Mouse (Mus musculus): ENCODE data around the gene Sost.

Gene Sost

GRCm38 (mm10) chr11:101983431-101983921 lies 16.7 kb upstream of the Sost start:
- DNase-seq (ENCODE audit: low spot score in 2 of 2), result no peak

- no peak for DNase-seq (ENCODE audit: low spot score in 2 of 2)
These were observed 16.2 kb upstream of the Sost start for GRCm38 (mm10) chr11:101982981-101983411.

- peak in 1 of 2 experiments; percentile 49 for DNase-seq (ENCODE audit: low spot score in 2 of 2)
These were observed 15.0 kb upstream of the Sost start for GRCm38 (mm10) chr11:101981850-101982249.

GRCm38 (mm10) chr11:101980603-101981157 lies 13.9 kb upstream of the Sost start:
- no peak for DNase-seq (ENCODE audit: low spot score in 2 of 2)

- DNase-seq (ENCODE audit: low spot score in 2 of 2), result no peak
These were observed 12.3 kb upstream of the Sost start for GRCm38 (mm10) chr11:101979140-101979539.

- no peak for DNase-seq (ENCODE audit: low spot score in 2 of 2)
These were observed 10.1 kb upstream of the Sost start for GRCm38 (mm10) chr11:101976949-101977348.

- no peak for DNase-seq (ENCODE audit: low spot score in 2 of 2)
These were observed 8.1 kb upstream of the Sost start for GRCm38 (mm10) chr11:101974923-101975322.

GRCm38 (mm10) chr11:101974181-101974580 lies 7.4 kb upstream of the Sost start:
- DNase-seq (ENCODE audit: low spot score in 2 of 2), result no peak

- no peak for DNase-seq (ENCODE audit: low spot score in 2 of 2)
These were observed 6.7 kb upstream of the Sost start for GRCm38 (mm10) chr11:101973496-101973895.

- no peak for DNase-seq (ENCODE audit: low spot score in 2 of 2)
These were observed 5.8 kb upstream of the Sost start for GRCm38 (mm10) chr11:101972651-101973050.

GRCm38 (mm10) chr11:101972097-101972496 lies 5.3 kb upstream of the Sost start:
- no peak for DNase-seq (ENCODE audit: low spot score in 2 of 2)

GRCm38 (mm10) chr11:101971410-101971809 lies 4.6 kb upstream of the Sost start:
- DNase-seq (ENCODE audit: low spot score in 2 of 2), result no peak

GRCm38 (mm10) chr11:101969835-101970234 lies 3.0 kb upstream of the Sost start:
- DNase-seq (ENCODE audit: low spot score in 2 of 2), result no peak

- peak; percentile 83 to 88 for DNase-seq (ENCODE audit: low spot score in 2 of 2)
These were observed 2.0 kb upstream of the Sost start for GRCm38 (mm10) chr11:101968791-101969190.

GRCm38 (mm10) chr11:101968311-101968710 lies 1.5 kb upstream of the Sost start:
- no peak for DNase-seq (ENCODE audit: low spot score in 2 of 2)

GRCm38 (mm10) chr11:101965553-101965952 lies 1.3 kb downstream of the Sost start:
- DNase-seq (ENCODE audit: low spot score in 2 of 2), result no peak

GRCm38 (mm10) chr11:101964647-101965046 lies 2.2 kb downstream of the Sost start:
- no peak for DNase-seq (ENCODE audit: low spot score in 2 of 2)

GRCm38 (mm10) chr11:101963473-101964291 lies 3.1 kb downstream of the Sost start:
- no peak for DNase-seq (ENCODE audit: low spot score in 2 of 2)

- DNase-seq (ENCODE audit: low spot score in 2 of 2), result no peak
These were observed 3.8 kb downstream of the Sost start for GRCm38 (mm10) chr11:101963043-101963442.

- DNase-seq (ENCODE audit: low spot score in 2 of 2), result no peak
These were observed 9.3 kb downstream of the Sost start for GRCm38 (mm10) chr11:101957476-101957875.

- DNase-seq (ENCODE audit: low spot score in 2 of 2), result no peak
These were observed 13.4 kb downstream of the Sost start for GRCm38 (mm10) chr11:101953441-101953840.

GRCm38 (mm10) chr11:101952541-101953341 lies 14.1 kb downstream of the Sost start:
- DNase-seq (ENCODE audit: low spot score in 2 of 2), result no peak
